Mouse (Mus musculus): Measurements from ENCODE around the gene Soga3.

The Soga3 gene

DNA sequence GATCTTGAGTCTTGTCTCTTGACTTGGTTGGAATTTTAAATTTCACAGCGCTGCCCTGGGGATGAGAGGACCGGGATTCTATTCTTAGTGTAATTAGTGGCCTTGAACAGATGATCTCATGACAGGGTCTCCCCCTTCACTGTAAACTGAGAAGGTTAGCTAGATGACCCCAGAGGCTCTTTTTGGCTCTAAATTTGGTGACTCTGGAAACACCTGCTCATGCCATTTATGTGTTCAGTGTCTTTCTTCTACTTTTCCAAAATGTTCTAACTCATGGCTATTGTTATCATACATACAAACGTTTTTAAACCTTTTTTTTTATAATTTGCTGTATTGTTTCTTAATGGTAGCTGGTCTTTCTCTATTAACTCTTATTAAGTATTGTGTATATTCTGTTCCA, 65.1 kb downstream of the Soga3 start:
- no peak for DNase-seq (ENCODE audit: low spot score)

DNA sequence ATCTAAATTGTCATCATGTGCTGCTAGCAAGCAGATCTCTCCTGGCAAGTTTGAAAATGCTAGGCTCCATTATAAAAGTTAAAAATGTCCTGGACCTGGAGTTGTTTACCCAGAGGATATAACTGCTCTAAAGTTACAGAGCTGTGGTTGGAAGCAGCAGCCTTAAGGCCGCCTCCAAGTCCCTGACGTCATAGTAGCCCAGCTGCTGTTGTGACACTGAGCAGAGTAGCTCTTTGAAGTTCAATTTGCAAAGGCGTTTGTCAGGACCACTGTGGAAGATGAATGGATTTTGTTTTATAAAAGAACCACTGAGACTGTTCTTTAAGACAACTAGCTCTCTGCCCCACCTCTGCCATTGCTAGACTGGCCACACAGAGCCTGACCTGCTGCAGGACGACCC, 67.8 kb downstream of the Soga3 start, which contains the start of gene 9330159F19Rik:
Gene 9330159F19Rik (plus strand): TSS at position 154 of the 400 bp plus-strand sequence.
- no peak for DNase-seq (ENCODE audit: low spot score)

DNA sequence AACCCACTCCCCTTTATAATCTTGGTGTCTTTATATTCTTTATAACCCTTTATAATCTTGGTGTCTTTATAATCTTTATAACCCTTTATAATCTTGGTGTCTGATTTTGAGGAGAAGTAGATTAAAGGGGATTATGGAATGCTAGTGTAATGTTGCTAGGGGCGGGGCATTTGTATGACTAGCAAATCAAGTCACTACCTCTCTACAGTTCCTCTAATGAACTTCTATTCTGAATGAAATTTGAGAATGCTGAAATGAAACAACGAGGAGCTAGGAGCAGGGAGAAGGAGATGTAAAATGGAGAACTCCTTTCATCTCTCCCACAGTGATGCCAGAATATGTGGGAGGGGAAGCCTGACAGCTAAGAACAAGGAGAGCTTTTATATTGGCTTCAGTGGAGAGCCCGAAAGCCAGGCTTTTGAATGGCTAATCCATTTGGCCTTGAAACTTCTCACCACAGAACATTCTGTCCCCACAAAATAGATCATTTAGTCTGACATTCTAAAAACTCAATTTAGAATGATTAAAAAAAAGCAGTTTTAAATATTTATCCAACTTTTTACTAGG, 70.0 kb downstream of the Soga3 start:
- no peak for DNase-seq (ENCODE audit: low spot score)

DNA sequence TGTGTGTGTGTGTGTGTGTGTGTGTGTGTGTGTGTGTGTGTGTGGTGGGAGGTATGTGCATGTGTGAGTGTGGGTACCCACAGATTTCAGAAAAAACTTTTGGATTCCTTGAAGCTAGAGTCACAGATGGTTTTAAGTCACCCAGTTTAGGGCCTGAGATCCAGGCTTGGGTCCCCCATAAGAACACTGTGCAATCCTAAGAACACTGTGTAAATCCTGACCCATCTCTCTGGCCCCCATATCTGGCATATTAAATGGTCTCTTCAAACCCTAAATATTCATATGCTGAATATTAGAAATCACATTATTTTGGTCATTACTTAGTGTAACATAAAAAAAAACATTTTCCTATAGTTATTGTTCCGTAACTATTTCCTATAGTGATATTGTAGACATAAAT, 73.3 kb downstream of the Soga3 start:
- DNase-seq (ENCODE audit: low spot score), result no peak

DNA sequence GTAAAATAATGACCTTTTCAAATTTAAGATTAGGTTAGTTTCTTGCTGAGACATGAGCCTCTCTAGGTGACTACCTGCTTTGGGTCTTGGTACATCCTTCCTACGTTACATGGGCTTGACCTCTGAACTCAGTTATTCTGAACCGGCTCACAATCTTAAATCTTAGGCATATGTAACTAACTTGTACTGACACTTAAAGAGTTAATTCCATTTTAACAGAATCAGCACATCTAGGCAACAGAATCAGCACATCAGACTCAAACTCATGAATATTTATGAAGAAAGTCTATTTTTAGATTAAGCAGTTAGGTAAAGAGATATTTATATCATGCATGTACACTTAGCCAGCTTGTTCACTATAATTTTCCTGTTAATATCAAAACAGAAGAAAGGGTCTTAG, 73.8 kb downstream of the Soga3 start:
- DNase-seq (ENCODE audit: low spot score), result no peak

DNA sequence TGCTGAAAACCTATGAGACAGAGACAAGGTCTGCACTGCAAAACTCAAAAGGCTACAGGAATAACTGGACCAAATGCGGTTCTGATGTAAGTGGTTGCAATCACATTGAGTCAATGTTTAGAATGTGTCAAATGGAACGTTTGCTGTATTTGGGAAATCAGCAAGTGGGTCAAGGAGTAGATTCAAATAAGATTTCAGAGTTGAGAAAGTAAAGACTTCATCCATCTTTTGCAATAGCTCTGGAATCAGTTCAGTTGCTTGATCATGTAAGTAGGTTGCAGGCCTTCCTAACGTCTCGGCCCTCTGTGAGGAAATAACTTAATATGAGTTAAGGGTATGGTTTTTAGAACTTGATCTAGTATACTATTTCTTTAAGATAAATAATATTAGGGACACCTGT, 81.7 kb downstream of the Soga3 start:
- no peak for DNase-seq (ENCODE audit: low spot score)

DNA sequence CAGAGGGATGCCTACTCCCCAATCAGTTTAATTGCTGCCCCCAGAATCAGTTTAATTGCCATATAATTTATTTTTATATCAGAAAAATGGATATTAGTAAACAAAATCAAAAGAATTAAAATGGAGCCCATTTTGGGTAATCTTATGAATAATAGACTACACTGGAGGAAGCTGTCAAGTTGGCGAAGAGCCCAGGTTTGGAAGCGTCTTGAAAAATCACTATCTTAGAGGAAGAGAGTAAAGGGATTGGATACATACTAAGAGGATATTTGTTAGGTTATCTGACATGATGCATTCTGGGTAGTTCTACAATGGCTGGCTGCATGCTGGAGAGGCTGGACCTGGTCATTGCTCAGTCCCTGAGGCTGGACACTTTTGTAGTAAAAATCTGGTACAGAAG, 87.6 kb downstream of the Soga3 start:
- no peak for DNase-seq (ENCODE audit: low spot score)

All from layer of hippocampus, adult 9-10 months (tissue).